ENCODE assay signal across 11 mouse cellular contexts in genomic region chr3:102062671-102063010, GRCm38 (mm10). TPM values are rescaled to one million over a fixed set of nuclear protein-coding genes. Genes with fewer than 3 reads are reported as not detected.
DNase-seq lines count a peak whose midpoint lies in the region; ATAC-seq and TF ChIP-seq lines count a peak whose summit lies in the region.
"Had no signal": no experiment of that assay in that cellular context is flagged by ENCODE, and none has a peak within 500 bp of the region (broad histone marks: within the 10 kb centered on the region; RNA-seq: fewer than 3 reads in every experiment).

No protein-coding gene starts in this region.

- peak overlapping the region; percentile 51 for H3K4me2 ChIP-seq in liver, embryonic 12.5 days
- H3K4me2 ChIP-seq in liver, postnatal 0 days (ENCODE audit: low read depth, low read length) = no peak overlapping the region
- no peak overlapping the region for H3K4me2 ChIP-seq in embryonic facial prominence, embryonic 12.5 days (replicated peaks)
- H3K4me2 ChIP-seq in limb, embryonic 15.5 days = no peak overlapping the region

- DNase-seq in heart, embryonic 10.5 days (ENCODE audit: low spot score) = no peak
- no peak for DNase-seq in heart, postnatal 36 days
- no peak for DNase-seq in liver, postnatal 0 days
- DNase-seq in spleen, postnatal 14 days (ENCODE audit: low spot score in 2 of 2) = no peak
- DNase-seq in layer of hippocampus, postnatal 25 days (ENCODE audit: extremely low spot score in 1 of 2, low spot score in 1 of 2) = no peak

- intact Hi-C loops in heart, postnatal 36 days (cut with DNase I) = loop anchor here (5.0 kb wide), 1 partner anchor 165 kb away; no protein-coding TSS in a partner anchor

- ATAC-seq in liver, embryonic 12.5 days = no peak
- no peak for ATAC-seq in liver, postnatal 0 days
- no peak for ATAC-seq in embryonic facial prominence, embryonic 12.5 days (ENCODE audit: insufficient number of reproducible peaks, insufficient read depth, low FRiP score, low TSS enrichment)
- ATAC-seq in limb, embryonic 15.5 days (ENCODE audit: insufficient number of reproducible peaks, low FRiP score, low TSS enrichment, low read depth) = 0 out of 2 replicates have a peak, but pooled peaks have one; percentile 19

- 23% methylated on average over 8 of the region's 8 CpGs for WGBS in heart, embryonic 10.5 days
- WGBS in liver, embryonic 12.5 days (ENCODE audit: insufficient replicate concordance) = 23% methylated on average over 8 of the region's 8 CpGs
- WGBS in liver, postnatal 0 days (ENCODE audit: insufficient replicate concordance) = 48% methylated on average over 8 of the region's 8 CpGs
- 28% methylated on average over 8 of the region's 8 CpGs for WGBS in embryonic facial prominence, embryonic 12.5 days
- 30% methylated on average over 8 of the region's 8 CpGs for WGBS in limb, embryonic 15.5 days

- H3K9me3 ChIP-seq in heart, embryonic 10.5 days = no peaks in the 10 kb centered on the region
- no peaks in the 10 kb centered on the region for H3K9me3 ChIP-seq in liver, embryonic 12.5 days (replicated peaks)
- no peaks in the 10 kb centered on the region for H3K9me3 ChIP-seq in liver, postnatal 0 days (ENCODE audit: low read length)
- H3K9me3 ChIP-seq in embryonic facial prominence, embryonic 12.5 days = no peaks in the 10 kb centered on the region
- H3K9me3 ChIP-seq in limb, embryonic 15.5 days = no peaks in the 10 kb centered on the region; the same call in 1 of the 2 replicates

- H3K4me3 ChIP-seq in heart, embryonic 10.5 days = peak overlapping the region; percentile 27; the same call in 1 of the 2 replicates
- H3K4me3 ChIP-seq in liver, embryonic 12.5 days = no peak overlapping the region
- no peak overlapping the region for H3K4me3 ChIP-seq in liver, postnatal 0 days (ENCODE audit: low read depth, low read length)
- H3K4me3 ChIP-seq in embryonic facial prominence, embryonic 12.5 days = no peak overlapping the region
- no peak overlapping the region for H3K4me3 ChIP-seq in limb, embryonic 15.5 days

- TF ChIP-seq CTCF in liver, postnatal 0 days (IDR thresholded peaks at IDR 0.05; ENCODE audit: low read depth) = no peak

- peak overlapping the region; percentile 81 for H3K27ac ChIP-seq in heart, embryonic 10.5 days
- H3K27ac ChIP-seq in liver, embryonic 12.5 days = peak overlapping the region; percentile 17; the same call in 1 of the 2 replicates
- no peak overlapping the region for H3K27ac ChIP-seq in liver, postnatal 0 days (ENCODE audit: low read depth)
- H3K27ac ChIP-seq in embryonic facial prominence, embryonic 12.5 days = peak overlapping the region; percentile 30; the same call in 1 of the 2 replicates
- no peak overlapping the region for H3K27ac ChIP-seq in limb, embryonic 15.5 days
- H3K27ac ChIP-seq: macrophage had no signal

- no peaks in the 10 kb centered on the region for H3K27me3 ChIP-seq in heart, embryonic 10.5 days (ENCODE audit: insufficient read depth, poor library complexity, severe bottlenecking)
- 0 out of 2 replicates have a peak, but pooled peaks cover 7% of the 10 kb centered on the region for H3K27me3 ChIP-seq in liver, embryonic 12.5 days (replicated peaks)
- no peaks in the 10 kb centered on the region for H3K27me3 ChIP-seq in liver, postnatal 0 days (ENCODE audit: insufficient read depth, low read length)
- H3K27me3 ChIP-seq in embryonic facial prominence, embryonic 12.5 days = no peaks in the 10 kb centered on the region
- H3K27me3 ChIP-seq in limb, embryonic 15.5 days = no peaks in the 10 kb centered on the region

- H3K4me1 ChIP-seq in heart, embryonic 10.5 days = peaks cover 51% of the 10 kb centered on the region
- H3K4me1 ChIP-seq in liver, embryonic 12.5 days = peaks cover 31% of the 10 kb centered on the region
- no peaks in the 10 kb centered on the region for H3K4me1 ChIP-seq in liver, postnatal 0 days (ENCODE audit: insufficient read depth)
- H3K4me1 ChIP-seq in embryonic facial prominence, embryonic 12.5 days = peaks cover 5% of the 10 kb centered on the region; the same call in 1 of the 2 replicates
- H3K4me1 ChIP-seq in limb, embryonic 15.5 days = peaks cover 7% of the 10 kb centered on the region

- no peak for TF ChIP-seq EP300 in liver, postnatal 0 days (IDR thresholded peaks at IDR 0.05; ENCODE audit: low read depth)

- no peaks in the 10 kb centered on the region for H3K36me3 ChIP-seq in heart, embryonic 10.5 days
- no peaks in the 10 kb centered on the region for H3K36me3 ChIP-seq in liver, embryonic 12.5 days
- no peaks in the 10 kb centered on the region for H3K36me3 ChIP-seq in liver, postnatal 0 days (replicated peaks; ENCODE audit: insufficient read depth, low read length)
- no peaks in the 10 kb centered on the region for H3K36me3 ChIP-seq in embryonic facial prominence, embryonic 12.5 days
- H3K36me3 ChIP-seq in limb, embryonic 15.5 days = no peaks in the 10 kb centered on the region

- no peak overlapping the region for H3K9ac ChIP-seq in liver, embryonic 12.5 days
- no peak overlapping the region for H3K9ac ChIP-seq in liver, postnatal 0 days (replicated peaks)
- H3K9ac ChIP-seq in embryonic facial prominence, embryonic 12.5 days = peak overlapping the region; percentile 19; the same call in 1 of the 2 replicates
- no peak overlapping the region for H3K9ac ChIP-seq in limb, embryonic 15.5 days

RNA-seq across cellular contexts. Expression of gene Casq2, which starts 23.6 kb away (rescaled TPM):
- polyA plus RNA-seq in heart, embryonic 10.5 days (2016; fragmentation: Nextera tagmentation; extraction: Ambion mirVana) = 5.6 and 19.8 TPM in 2 replicates
- total RNA-seq in heart, postnatal 36 days (2021) = 1,000 to 10,000 TPM in 1 of 2 experiments, 100 to 1,000 TPM in 1; 876 to 1,038 TPM
- polyA plus RNA-seq in liver, embryonic 12.5 days (2016; fragmentation: Nextera tagmentation; extraction: Ambion mirVana) = 0.60 and 0.98 TPM in 2 replicates
- 0.66 and 3.9 TPM in 2 replicates for polyA plus RNA-seq in liver, postnatal 0 days (2015; fragmentation: Nextera tagmentation; extraction: Ambion mirVana)
- polyA plus RNA-seq in embryonic facial prominence, embryonic 12.5 days (2016; fragmentation: Nextera tagmentation; extraction: Ambion mirVana) = 10.3 and 11.3 TPM in 2 replicates
- polyA plus RNA-seq in limb, embryonic 15.5 days (2015; fragmentation: Nextera tagmentation; extraction: Ambion mirVana) = 44.6 and 135 TPM in 2 replicates
- 1 to 10 TPM in 1 of 2 experiments, under 1 TPM in 1; 0.91 to 1.3 TPM for total RNA-seq in layer of hippocampus, postnatal 25 days (2021)
- total RNA-seq: MEL had no signal
- polyA plus RNA-seq: macrophage had no signal

RNA-seq across cellular contexts. Expression of gene Nhlh2, which starts 52.8 kb away (rescaled TPM):
- polyA plus RNA-seq in heart, embryonic 10.5 days (2016; fragmentation: Nextera tagmentation; extraction: Ambion mirVana) = 0.27 and 0.57 TPM in 2 replicates
- total RNA-seq in heart, postnatal 36 days (2021) = not detected
- polyA plus RNA-seq in liver, embryonic 12.5 days (2016; fragmentation: Nextera tagmentation; extraction: Ambion mirVana) = not detected in 2 replicates
- polyA plus RNA-seq in liver, postnatal 0 days (2015; fragmentation: Nextera tagmentation; extraction: Ambion mirVana) = not detected in 2 replicates
- 15.0 and 16.1 TPM in 2 replicates for polyA plus RNA-seq in embryonic facial prominence, embryonic 12.5 days (2016; fragmentation: Nextera tagmentation; extraction: Ambion mirVana)
- 0.05 TPM in 1 of 2 replicates, not detected in the other for polyA plus RNA-seq in limb, embryonic 15.5 days (2015; fragmentation: Nextera tagmentation; extraction: Ambion mirVana)
- total RNA-seq in layer of hippocampus, postnatal 25 days (2021) = 1 to 10 TPM; 1.7 to 2.1 TPM
- total RNA-seq: heart, adult 8-10 months; MEL had no signal
- polyA plus RNA-seq: macrophage had no signal

Comparison
In these comparisons a context has a peak if more than half of its experiments do, and no peak if none do; other contexts are left out.
1. H3K27ac ChIP-seq: peak in heart, embryonic 10.5 days (single experiment), liver, embryonic 12.5 days (single experiment) and embryonic facial prominence, embryonic 12.5 days (single experiment); none in liver, postnatal 0 days (single experiment) and limb, embryonic 15.5 days (single experiment).
2. RNA of gene Nhlh2, which starts 52.8 kb away (polyA plus RNA-seq): 15.0 to 16.1 TPM in embryonic facial prominence, embryonic 12.5 days; 0.27 to 0.57 TPM in heart, embryonic 10.5 days, 0.05 TPM in limb, embryonic 15.5 days, not detected in liver, embryonic 12.5 days and not detected in liver, postnatal 0 days; every median in the first group is over 10 times any median in the second.